Mouse (Mus musculus) lung, embryonic 14.5 days (tissue): ENCODE measurements around the gene Fscn3. TPM values are rescaled to one million over a fixed set of nuclear protein-coding genes. Genes with fewer than 3 reads are reported as not detected.
A peak's percentile ranks its signal among the peaks of the same experiment; 100 is the strongest.

ENCODE experiments used
- ATAC-seq: fragments of 200-750 bp; cut with Nextera tagmentation; 2 replicates; pipeline ENCODE4 v1.8.0; 2017; ENCODE audit warnings: mild to moderate bottlenecking, moderate TSS enrichment, moderate library complexity; ENCODE audit not compliant: insufficient read depth
- DNase-seq: peaks from one replicate; pipeline ENCODE4 v3.0.0-alpha.2; 2015
- H3K27ac ChIP-seq: fragments of 300-500 bp; sonication (generic); 2 replicates; pipeline ENCODE4 v1.5.1; 2014; ENCODE audit warnings: low read depth, mild to moderate bottlenecking, moderate library complexity
- H3K27me3 ChIP-seq: fragments of 300-500 bp; sonication (generic); 2 replicates; pipeline ENCODE4 v1.6.1; 2014; ENCODE audit warnings: low read length, control low read depth; ENCODE audit not compliant: insufficient read depth
- H3K36me3 ChIP-seq: fragments of 300-500 bp; sonication (generic); 2 replicates; pipeline ENCODE4 v1.6.1; 2014; ENCODE audit warnings: control low read depth; ENCODE audit not compliant: insufficient read depth
- H3K4me1 ChIP-seq: fragments of 300-500 bp; sonication (generic); 2 replicates; pipeline ENCODE4 v1.6.1; 2014; ENCODE audit warnings: antibody characterized with exemption, control low read depth; ENCODE audit not compliant: insufficient read depth
- H3K4me2 ChIP-seq: fragments of 300-500 bp; sonication (generic); 2 replicates; pipeline ENCODE4 v1.6.1; 2014; ENCODE audit warnings: mild to moderate bottlenecking
- H3K4me3 ChIP-seq: fragments of 300-500 bp; sonication (generic); 2 replicates; pipeline ENCODE4 v1.5.1; 2014; ENCODE audit warnings: low read depth, low read length
- H3K9ac ChIP-seq: fragments of 300-500 bp; sonication (generic); 2 replicates; pipeline ENCODE4 v1.6.1; 2014
- H3K9me3 ChIP-seq: fragments of 300-500 bp; sonication (generic); 2 replicates; pipeline ENCODE4 v1.6.1; 2016; ENCODE audit warnings: low read depth, low read length, control low read depth
- CTCF ChIP-seq: IDR thresholded peaks from 2 replicates; pipeline ENCODE4 v1.5.1; 2016; ENCODE audit warnings: antibody characterized with exemption, low read depth
- WGBS: fragments of 180-500 bp; shearing (Covaris S2); extraction: QIAGEN DNeasy Blood & Tissue Kit; methylation state at CpG from one replicate; pipeline ENCODE4 v1.1.7; 2014; 5-methylcytosine and 5-hydroxymethylcytosine counted together
- polyA plus RNA-seq: library from polyadenylated mRNA; unstranded; fragments of >200 nt; fragmentation: Nextera tagmentation; extraction: Ambion mirVana; gene quantifications from 2 replicates; pipeline ENCODE4 v1.2.1, GENCODE M21; 2014

The Fscn3 gene
- polyA plus RNA-seq, 1 experiment from 2014 or later, result not detected

DNA sequence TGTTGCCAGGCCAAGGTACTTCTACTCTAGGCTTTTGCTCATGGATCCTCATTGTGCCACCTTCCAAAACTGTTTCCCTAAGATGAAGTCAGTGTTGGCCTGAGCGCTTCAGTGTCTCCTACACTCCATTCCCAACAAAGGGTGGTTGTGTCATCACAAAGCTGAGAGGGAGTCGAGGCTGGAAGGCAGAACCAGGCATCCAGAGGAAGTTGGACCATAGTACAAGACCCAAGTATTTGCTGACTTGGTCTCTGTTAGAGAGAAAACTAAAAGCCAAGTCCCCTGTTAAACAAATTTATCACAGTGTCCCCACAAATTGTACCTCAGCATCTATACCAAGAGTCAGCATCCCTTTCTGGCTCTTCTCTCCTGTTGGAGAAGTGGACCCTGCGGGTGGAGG is 701 bp downstream of the Fscn3 start, which contains the start of gene Gcc1:
Gene Gcc1 (minus strand): TSS at position 101 of the 400 bp plus-strand sequence.
- Histone ChIP-seq H3K9me3 (no peaks in the 10 kb centered on the region), H3K9ac (no peak within 1 kb of the TSS), H3K27ac (no peak within 1 kb of the TSS), H3K4me1 (no peaks in the 10 kb centered on the region), H3K27me3 (no peaks in the 10 kb centered on the region), H3K4me3 (no peak within 1 kb of the TSS), H3K36me3 (peaks cover 18% of the 10 kb centered on the region; the same call in 1 of the 2 replicates), H3K4me2 (no peak within 1 kb of the TSS)
- WGBS, result 85% methylated on average over 3 of the region's 3 CpGs
- ATAC-seq, result no peak
- TF ChIP-seq CTCF, result no peak
- no peak for DNase-seq

DNA sequence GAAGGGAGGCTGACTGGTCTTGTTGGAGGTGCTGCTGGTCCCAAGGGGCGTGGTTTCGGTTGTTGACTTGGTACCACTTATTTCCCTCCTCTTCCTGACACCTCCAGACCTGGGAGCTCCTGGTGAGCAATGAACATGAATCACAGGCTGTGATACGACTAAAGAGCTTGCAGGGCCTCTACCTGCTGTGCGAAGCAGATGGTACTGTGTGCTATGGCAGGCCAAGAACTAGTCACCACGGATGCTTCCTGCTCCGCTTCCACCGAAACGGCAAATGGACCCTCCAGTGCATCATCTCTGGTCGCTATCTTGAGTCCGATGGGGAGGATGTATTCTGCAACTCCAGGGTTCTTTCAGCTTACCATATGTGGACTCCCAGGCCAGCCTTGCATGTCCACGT is 2.3 kb downstream of the Fscn3 start:
- Histone ChIP-seq H3K4me1 (no peaks in the 10 kb centered on the region), H3K9ac (no peak overlapping the region), H3K4me3 (no peak overlapping the region), H3K4me2 (no peak overlapping the region), H3K27ac (no peak overlapping the region), H3K36me3 (peaks cover 18% of the 10 kb centered on the region; the same call in 1 of the 2 replicates), H3K27me3 (no peaks in the 10 kb centered on the region), H3K9me3 (no peaks in the 10 kb centered on the region)
- DNase-seq (no peak), ATAC-seq (no peak)
- 81% methylated on average over 11 of the region's 11 CpGs for WGBS
- TF ChIP-seq CTCF, result no peak

GRCm38 (mm10) chr6:28430795-28431537 is 3.4 kb downstream of the Fscn3 start:
- H3K36me3 ChIP-seq, result peaks cover 10% of the 10 kb centered on the region; the same call in 1 of the 2 replicates
- no peak overlapping the region for H3K4me3 ChIP-seq
- H3K4me1 ChIP-seq, result no peaks in the 10 kb centered on the region
- no peaks in the 10 kb centered on the region for H3K27me3 ChIP-seq
- DNase-seq (peak; percentile 23), ATAC-seq (no peak)
- 68% methylated on average over 10 of the region's 10 CpGs for WGBS
- no peaks in the 10 kb centered on the region for H3K9me3 ChIP-seq
- no peak overlapping the region for H3K9ac ChIP-seq
- no peak for TF ChIP-seq CTCF
- no peak overlapping the region for H3K27ac ChIP-seq
- H3K4me2 ChIP-seq, result no peak overlapping the region

DNA sequence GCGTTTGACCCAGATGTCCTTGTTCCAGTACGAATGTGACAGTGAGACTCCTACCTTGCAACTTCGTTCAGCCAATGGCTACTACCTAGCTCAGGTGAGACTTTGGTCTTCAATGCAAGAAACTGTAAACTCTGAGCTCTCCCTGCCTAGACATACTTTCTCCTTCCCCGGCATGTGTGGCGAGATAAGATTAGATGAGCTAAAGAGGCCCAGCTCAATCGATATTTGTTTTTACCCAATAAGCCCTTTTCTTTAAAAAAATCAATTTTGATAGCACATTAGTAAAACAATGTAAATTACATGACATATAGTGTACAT is 3.9 kb downstream of the Fscn3 start:
- no peak for TF ChIP-seq CTCF
- Histone ChIP-seq H3K36me3 (peaks cover 5% of the 10 kb centered on the region; the same call in 1 of the 2 replicates), H3K9ac (no peak overlapping the region), H3K4me1 (no peaks in the 10 kb centered on the region), H3K27ac (no peak overlapping the region), H3K9me3 (no peaks in the 10 kb centered on the region), H3K4me2 (no peak overlapping the region), H3K27me3 (no peaks in the 10 kb centered on the region), H3K4me3 (no peak overlapping the region)
- ATAC-seq (no peak), DNase-seq (no peak)
- WGBS, result 68% methylated on average over 6 of the region's 6 CpGs

- Histone ChIP-seq H3K4me2 (no peak overlapping the region), H3K4me1 (no peaks in the 10 kb centered on the region), H3K9me3 (no peaks in the 10 kb centered on the region), H3K27me3 (peaks cover 30% of the 10 kb centered on the region), H3K9ac (no peak overlapping the region), H3K36me3 (no peaks in the 10 kb centered on the region), H3K27ac (no peak overlapping the region), H3K4me3 (no peak overlapping the region)
- TF ChIP-seq CTCF, result no peak
- ATAC-seq, result no peak
- DNase-seq, result no peak
- 79% methylated on average over 7 of the region's 7 CpGs for WGBS
Measured at GRCm38 (mm10) chr6:28447937-28448336, 20.3 kb downstream of the Fscn3 start.

GRCm38 (mm10) chr6:28449253-28449652 is 21.7 kb downstream of the Fscn3 start, which contains the start of gene Pax4:
Gene Pax4 (minus strand): TSS chr6:28449353.
- Histone ChIP-seq H3K4me2 (no peak within 1 kb of the TSS), H3K27ac (no peak within 1 kb of the TSS), H3K4me3 (no peak within 1 kb of the TSS), H3K9me3 (no peaks in the 10 kb centered on the region), H3K36me3 (no peaks in the 10 kb centered on the region), H3K27me3 (peaks cover 34% of the 10 kb centered on the region), H3K4me1 (no peaks in the 10 kb centered on the region), H3K9ac (no peak within 1 kb of the TSS)
- 76% methylated on average over 2 of the region's 2 CpGs for WGBS
- no peak for DNase-seq
- no peak for ATAC-seq
- no peak for TF ChIP-seq CTCF

GRCm38 (mm10) chr6:28450481-28450880 is 22.9 kb downstream of the Fscn3 start:
- TF ChIP-seq CTCF, result peak; percentile 25
- H3K4me2 ChIP-seq, result no peak overlapping the region
- DNase-seq (peak; percentile 20), ATAC-seq (no peak)
- 14% methylated on average over 5 of the region's 5 CpGs for WGBS
- no peaks in the 10 kb centered on the region for H3K9me3 ChIP-seq
- H3K27ac ChIP-seq, result no peak overlapping the region
- no peaks in the 10 kb centered on the region for H3K4me1 ChIP-seq
- H3K4me3 ChIP-seq, result no peak overlapping the region
- H3K27me3 ChIP-seq, result peaks cover 34% of the 10 kb centered on the region
- H3K9ac ChIP-seq, result no peak overlapping the region
- no peaks in the 10 kb centered on the region for H3K36me3 ChIP-seq
